Mouse (Mus musculus): ENCODE data around the gene Olfr59.

Olfr59 gene

GRCm38 (mm10) chr11:74283436-74283835 lies at the start of gene Olfr59:
Gene Olfr59, plus strand, starts transcription at chr11:74283736.
- H3K27me3 ChIP-seq (ENCODE audit: insufficient read depth, low read length): no peaks in the 10 kb centered on the region
- no peaks in the 10 kb centered on the region for H3K36me3 ChIP-seq (ENCODE audit: insufficient read depth, low read length)
- no peak within 1 kb of the TSS for H3K4me3 ChIP-seq (replicated peaks; ENCODE audit: low read length)
- no peaks in the 10 kb centered on the region for H3K4me1 ChIP-seq (replicated peaks; ENCODE audit: low read depth, low read length)
- TF ChIP-seq POU5F1 (IDR thresholded peaks at IDR 0.05; ENCODE audit: borderline replicate concordance, low read length) (no peak), CTCF (conservative IDR thresholded peaks at IDR 0.05; ENCODE audit: low read length) (no peak), NANOG (IDR thresholded peaks at IDR 0.05; ENCODE audit: borderline replicate concordance, low read length) (no peak)
- peaks cover 14% of the 10 kb centered on the region for H3K9me3 ChIP-seq (ENCODE audit: low read length)

- no peak for TF ChIP-seq CTCF (conservative IDR thresholded peaks at IDR 0.05; ENCODE audit: low read length)
- no peak for TF ChIP-seq POU5F1 (IDR thresholded peaks at IDR 0.05; ENCODE audit: borderline replicate concordance, low read length)
- no peak for TF ChIP-seq NANOG (IDR thresholded peaks at IDR 0.05; ENCODE audit: borderline replicate concordance, low read length)
- Histone ChIP-seq H3K9me3 (ENCODE audit: low read length) (peaks cover 49% of the 10 kb centered on the region), H3K4me1 (replicated peaks; ENCODE audit: low read depth, low read length) (no peaks in the 10 kb centered on the region), H3K27me3 (ENCODE audit: insufficient read depth, low read length) (no peaks in the 10 kb centered on the region), H3K4me3 (replicated peaks; ENCODE audit: low read length) (no peak overlapping the region), H3K36me3 (ENCODE audit: insufficient read depth, low read length) (no peaks in the 10 kb centered on the region)
Observed at GRCm38 (mm10) chr11:74241201-74241600, 42.3 kb upstream of the Olfr59 start.

- Histone ChIP-seq H3K27me3 (ENCODE audit: insufficient read depth, low read length) (no peaks in the 10 kb centered on the region), H3K9me3 (ENCODE audit: low read length) (no peaks in the 10 kb centered on the region), H3K4me1 (replicated peaks; ENCODE audit: low read depth, low read length) (no peaks in the 10 kb centered on the region), H3K36me3 (ENCODE audit: insufficient read depth, low read length) (no peaks in the 10 kb centered on the region), H3K4me3 (replicated peaks; ENCODE audit: low read length) (no peak within 1 kb of the TSS)
- no peak for TF ChIP-seq NANOG (IDR thresholded peaks at IDR 0.05; ENCODE audit: borderline replicate concordance, low read length)
- no peak for TF ChIP-seq POU5F1 (IDR thresholded peaks at IDR 0.05; ENCODE audit: borderline replicate concordance, low read length)
- TF ChIP-seq CTCF (conservative IDR thresholded peaks at IDR 0.05; ENCODE audit: low read length): no peak
Observed at GRCm38 (mm10) chr11:74259508-74259907, 24.0 kb upstream of the Olfr59 start, which contains the start of gene Olfr406. Gene Olfr406, plus strand, starts transcription at chr11:74259808.

GRCm38 (mm10) chr11:74287256-74287655 lies 3.7 kb downstream of the Olfr59 start:
- TF ChIP-seq NANOG (IDR thresholded peaks at IDR 0.05; ENCODE audit: borderline replicate concordance, low read length) (no peak), CTCF (conservative IDR thresholded peaks at IDR 0.05; ENCODE audit: low read length) (no peak), POU5F1 (IDR thresholded peaks at IDR 0.05; ENCODE audit: borderline replicate concordance, low read length) (no peak)
- Histone ChIP-seq H3K36me3 (ENCODE audit: insufficient read depth, low read length) (no peaks in the 10 kb centered on the region), H3K4me1 (replicated peaks; ENCODE audit: low read depth, low read length) (no peaks in the 10 kb centered on the region), H3K4me3 (replicated peaks; ENCODE audit: low read length) (no peak overlapping the region), H3K9me3 (ENCODE audit: low read length) (no peaks in the 10 kb centered on the region; the same call in 1 of the 2 replicates), H3K27me3 (ENCODE audit: insufficient read depth, low read length) (no peaks in the 10 kb centered on the region)

- no peak overlapping the region for H3K4me3 ChIP-seq (replicated peaks; ENCODE audit: low read length)
- no peaks in the 10 kb centered on the region; the same call in 1 of the 2 replicates for H3K9me3 ChIP-seq (ENCODE audit: low read length)
- H3K4me1 ChIP-seq (replicated peaks; ENCODE audit: low read depth, low read length): no peaks in the 10 kb centered on the region
- no peaks in the 10 kb centered on the region for H3K27me3 ChIP-seq (ENCODE audit: insufficient read depth, low read length)
- TF ChIP-seq NANOG (IDR thresholded peaks at IDR 0.05; ENCODE audit: borderline replicate concordance, low read length): no peak
- TF ChIP-seq POU5F1 (IDR thresholded peaks at IDR 0.05; ENCODE audit: borderline replicate concordance, low read length): no peak
- TF ChIP-seq CTCF (conservative IDR thresholded peaks at IDR 0.05; ENCODE audit: low read length): no peak
- no peaks in the 10 kb centered on the region for H3K36me3 ChIP-seq (ENCODE audit: insufficient read depth, low read length)
Observed at GRCm38 (mm10) chr11:74326044-74326443, 42.5 kb downstream of the Olfr59 start.

GRCm38 (mm10) chr11:74328781-74329180 lies 45.2 kb downstream of the Olfr59 start:
- H3K4me1 ChIP-seq (replicated peaks; ENCODE audit: low read depth, low read length): no peaks in the 10 kb centered on the region
- no peak overlapping the region for H3K4me3 ChIP-seq (replicated peaks; ENCODE audit: low read length)
- H3K36me3 ChIP-seq (ENCODE audit: insufficient read depth, low read length): no peaks in the 10 kb centered on the region
- TF ChIP-seq POU5F1 (IDR thresholded peaks at IDR 0.05; ENCODE audit: borderline replicate concordance, low read length): no peak
- TF ChIP-seq NANOG (IDR thresholded peaks at IDR 0.05; ENCODE audit: borderline replicate concordance, low read length): no peak
- no peak for TF ChIP-seq CTCF (conservative IDR thresholded peaks at IDR 0.05; ENCODE audit: low read length)
- H3K9me3 ChIP-seq (ENCODE audit: low read length): no peaks in the 10 kb centered on the region
- H3K27me3 ChIP-seq (ENCODE audit: insufficient read depth, low read length): no peaks in the 10 kb centered on the region

- Histone ChIP-seq H3K9me3 (ENCODE audit: low read length) (peaks cover 19% of the 10 kb centered on the region), H3K36me3 (ENCODE audit: insufficient read depth, low read length) (no peaks in the 10 kb centered on the region), H3K27me3 (ENCODE audit: insufficient read depth, low read length) (no peaks in the 10 kb centered on the region), H3K4me1 (replicated peaks; ENCODE audit: low read depth, low read length) (no peaks in the 10 kb centered on the region), H3K4me3 (replicated peaks; ENCODE audit: low read length) (no peak within 1 kb of the TSS)
- TF ChIP-seq POU5F1 (IDR thresholded peaks at IDR 0.05; ENCODE audit: borderline replicate concordance, low read length): no peak
- TF ChIP-seq NANOG (IDR thresholded peaks at IDR 0.05; ENCODE audit: borderline replicate concordance, low read length): no peak
- no peak for TF ChIP-seq CTCF (conservative IDR thresholded peaks at IDR 0.05; ENCODE audit: low read length)
Observed at GRCm38 (mm10) chr11:74337931-74338330, 54.4 kb downstream of the Olfr59 start, which contains the start of gene Olfr410. Gene Olfr410, minus strand, starts transcription at chr11:74338031.
